Mouse (Mus musculus): ENCODE measurements around the gene Mfsd6. TPM values are rescaled to one million over a fixed set of nuclear protein-coding genes. Genes with fewer than 3 reads are reported as not detected.

Mfsd6 gene
- polyA plus RNA-seq, 1 experiment from 2014 or later = 6.8 TPM

GRCm38 (mm10) chr1:52658160-52658559, 69.1 kb downstream of the Mfsd6 start:
- Histone ChIP-seq H3K27me3 (no peaks in the 10 kb centered on the region), H3K4me1 (no peaks in the 10 kb centered on the region), H3K9ac (no peak overlapping the region), H3K4me2 (replicated peaks) (no peak overlapping the region), H3K4me3 (no peak overlapping the region), H3K9me3 (replicated peaks) (no peaks in the 10 kb centered on the region), H3K36me3 (peaks cover 16% of the 10 kb centered on the region; the same call in 1 of the 2 replicates), H3K27ac (no peak overlapping the region)
- no peak for ATAC-seq (ENCODE audit: low FRiP score)
- 82% methylated on average over 7 of the region's 7 CpGs for WGBS

GRCm38 (mm10) chr1:52655153-52655552, 72.1 kb downstream of the Mfsd6 start:
- Histone ChIP-seq H3K9me3 (replicated peaks) (no peaks in the 10 kb centered on the region), H3K27me3 (no peaks in the 10 kb centered on the region), H3K4me3 (no peak overlapping the region), H3K9ac (no peak overlapping the region), H3K4me2 (replicated peaks) (no peak overlapping the region), H3K36me3 (peaks cover 11% of the 10 kb centered on the region; the same call in 1 of the 2 replicates), H3K27ac (no peak overlapping the region), H3K4me1 (no peaks in the 10 kb centered on the region)
- WGBS = 85% methylated on average over 4 of the region's 4 CpGs
- ATAC-seq (ENCODE audit: low FRiP score) = no peak

GRCm38 (mm10) chr1:52653366-52653765, 73.9 kb downstream of the Mfsd6 start:
- Histone ChIP-seq H3K4me1 (no peaks in the 10 kb centered on the region), H3K9me3 (replicated peaks) (no peaks in the 10 kb centered on the region), H3K27ac (no peak overlapping the region), H3K4me3 (no peak overlapping the region), H3K4me2 (replicated peaks) (no peak overlapping the region), H3K36me3 (peaks cover 18% of the 10 kb centered on the region), H3K9ac (no peak overlapping the region), H3K27me3 (no peaks in the 10 kb centered on the region)
- no peak for ATAC-seq (ENCODE audit: low FRiP score)
- 86% methylated on average over 1 of the region's 1 CpGs for WGBS

GRCm38 (mm10) chr1:52652601-52653253, 74.5 kb downstream of the Mfsd6 start:
- no peak overlapping the region for H3K9ac ChIP-seq
- H3K4me3 ChIP-seq = no peak overlapping the region
- H3K4me1 ChIP-seq = no peaks in the 10 kb centered on the region
- H3K27me3 ChIP-seq = no peaks in the 10 kb centered on the region
- no peak for ATAC-seq (ENCODE audit: low FRiP score)
- no peak overlapping the region for H3K27ac ChIP-seq
- no peaks in the 10 kb centered on the region for H3K9me3 ChIP-seq (replicated peaks)
- no peak overlapping the region for H3K4me2 ChIP-seq (replicated peaks)
- peaks cover 12% of the 10 kb centered on the region for H3K36me3 ChIP-seq
- 80% methylated on average over 3 of the region's 3 CpGs for WGBS

- no peaks in the 10 kb centered on the region for H3K4me1 ChIP-seq
- no peak overlapping the region for H3K4me3 ChIP-seq
- no peak overlapping the region for H3K4me2 ChIP-seq (replicated peaks)
- H3K27ac ChIP-seq = no peak overlapping the region
- no peaks in the 10 kb centered on the region for H3K9me3 ChIP-seq (replicated peaks)
- no peaks in the 10 kb centered on the region for H3K27me3 ChIP-seq
- no peak overlapping the region for H3K9ac ChIP-seq
- WGBS = 92% methylated on average over 5 of the region's 5 CpGs
- no peak for ATAC-seq (ENCODE audit: low FRiP score)
- peaks cover 26% of the 10 kb centered on the region for H3K36me3 ChIP-seq
Measured at GRCm38 (mm10) chr1:52650066-52650465, 77.2 kb downstream of the Mfsd6 start.

- no peak overlapping the region for H3K4me3 ChIP-seq
- no peaks in the 10 kb centered on the region for H3K9me3 ChIP-seq (replicated peaks)
- ATAC-seq (ENCODE audit: low FRiP score) = peak; percentile 56; the same call in 1 of the 2 replicates
- no peaks in the 10 kb centered on the region for H3K4me1 ChIP-seq
- H3K4me2 ChIP-seq (replicated peaks) = no peak overlapping the region
- no peak overlapping the region for H3K27ac ChIP-seq
- peaks cover 26% of the 10 kb centered on the region for H3K36me3 ChIP-seq
- no peak overlapping the region for H3K9ac ChIP-seq
- H3K27me3 ChIP-seq = no peaks in the 10 kb centered on the region
- WGBS = 82% methylated on average over 11 of the region's 11 CpGs
Measured at GRCm38 (mm10) chr1:52648153-52649027, 78.9 kb downstream of the Mfsd6 start.

GRCm38 (mm10) chr1:52640736-52641135, 86.5 kb downstream of the Mfsd6 start:
- H3K4me1 ChIP-seq = no peaks in the 10 kb centered on the region
- no peak for ATAC-seq (ENCODE audit: low FRiP score)
- H3K36me3 ChIP-seq = peaks cover 29% of the 10 kb centered on the region
- no peaks in the 10 kb centered on the region for H3K27me3 ChIP-seq
- H3K4me3 ChIP-seq = no peak overlapping the region
- H3K9me3 ChIP-seq (replicated peaks) = no peaks in the 10 kb centered on the region
- H3K9ac ChIP-seq = no peak overlapping the region
- H3K4me2 ChIP-seq (replicated peaks) = no peak overlapping the region
- H3K27ac ChIP-seq = no peak overlapping the region
- whole genome bisulfite sequencing = 91% methylated on average over 4 of the region's 4 CpGs

- H3K4me2 ChIP-seq (replicated peaks) = no peak overlapping the region
- no peaks in the 10 kb centered on the region for H3K4me1 ChIP-seq
- peaks cover 27% of the 10 kb centered on the region for H3K36me3 ChIP-seq
- no peak overlapping the region for H3K9ac ChIP-seq
- no peak overlapping the region for H3K27ac ChIP-seq
- WGBS = 90% methylated on average over 6 of the region's 6 CpGs
- ATAC-seq (ENCODE audit: low FRiP score) = no peak
- no peaks in the 10 kb centered on the region for H3K9me3 ChIP-seq (replicated peaks)
- no peak overlapping the region for H3K4me3 ChIP-seq
- no peaks in the 10 kb centered on the region for H3K27me3 ChIP-seq
Measured at GRCm38 (mm10) chr1:52640266-52640665, 87.0 kb downstream of the Mfsd6 start.

- no peak for ATAC-seq (ENCODE audit: low FRiP score)
- Histone ChIP-seq H3K27ac (no peak overlapping the region), H3K4me3 (no peak overlapping the region), H3K9ac (no peak overlapping the region), H3K4me2 (replicated peaks) (no peak overlapping the region), H3K27me3 (no peaks in the 10 kb centered on the region), H3K9me3 (replicated peaks) (no peaks in the 10 kb centered on the region), H3K4me1 (no peaks in the 10 kb centered on the region), H3K36me3 (peaks cover 27% of the 10 kb centered on the region)
- WGBS = 90% methylated on average over 7 of the region's 7 CpGs
Measured at GRCm38 (mm10) chr1:52639090-52639489, 88.2 kb downstream of the Mfsd6 start.

GRCm38 (mm10) chr1:52638101-52638500, 89.2 kb downstream of the Mfsd6 start:
- peaks cover 27% of the 10 kb centered on the region for H3K36me3 ChIP-seq
- H3K9me3 ChIP-seq (replicated peaks) = no peaks in the 10 kb centered on the region
- no peak overlapping the region for H3K27ac ChIP-seq
- ATAC-seq (ENCODE audit: low FRiP score) = no peak
- 85% methylated on average over 2 of the region's 2 CpGs for WGBS
- no peak overlapping the region for H3K4me3 ChIP-seq
- H3K4me2 ChIP-seq (replicated peaks) = no peak overlapping the region
- no peak overlapping the region for H3K9ac ChIP-seq
- H3K4me1 ChIP-seq = no peaks in the 10 kb centered on the region
- H3K27me3 ChIP-seq = no peaks in the 10 kb centered on the region

GRCm38 (mm10) chr1:52635932-52636331, 91.3 kb downstream of the Mfsd6 start:
- no peak overlapping the region for H3K27ac ChIP-seq
- H3K4me2 ChIP-seq (replicated peaks) = no peak overlapping the region
- 88% methylated on average over 3 of the region's 3 CpGs for whole genome bisulfite sequencing
- H3K4me3 ChIP-seq = no peak overlapping the region
- H3K9ac ChIP-seq = no peak overlapping the region
- H3K9me3 ChIP-seq (replicated peaks) = no peaks in the 10 kb centered on the region
- no peaks in the 10 kb centered on the region for H3K27me3 ChIP-seq
- H3K4me1 ChIP-seq = peaks cover 12% of the 10 kb centered on the region
- ATAC-seq (ENCODE audit: low FRiP score) = no peak
- H3K36me3 ChIP-seq = peaks cover 25% of the 10 kb centered on the region

GRCm38 (mm10) chr1:52634251-52634650, 93.0 kb downstream of the Mfsd6 start:
- no peak for ATAC-seq (ENCODE audit: low FRiP score)
- no peak overlapping the region for H3K27ac ChIP-seq
- H3K9ac ChIP-seq = no peak overlapping the region
- H3K4me3 ChIP-seq = no peak overlapping the region
- no peaks in the 10 kb centered on the region for H3K9me3 ChIP-seq (replicated peaks)
- H3K36me3 ChIP-seq = peaks cover 13% of the 10 kb centered on the region
- 94% methylated on average over 6 of the region's 6 CpGs for WGBS
- no peak overlapping the region for H3K4me2 ChIP-seq (replicated peaks)
- no peaks in the 10 kb centered on the region for H3K27me3 ChIP-seq
- H3K4me1 ChIP-seq = peaks cover 12% of the 10 kb centered on the region

Measured in hindbrain, embryonic 12.5 days (tissue).